Mouse (Mus musculus) lung, embryonic 16.5 days (tissue): ENCODE measurements around the gene Tbcc. TPM values are rescaled to one million over a fixed set of nuclear protein-coding genes. Genes with fewer than 3 reads are reported as not detected.

Experiments used
- ATAC-seq: fragments of 200-750 bp; cut with Nextera tagmentation; 2 replicates; pipeline ENCODE4 v1.8.0; 2017; ENCODE audit warnings: low read depth, mild to moderate bottlenecking, moderate library complexity
- H3K27ac ChIP-seq: fragments of 300-500 bp; sonication (generic); 2 replicates; pipeline ENCODE4 v1.5.1; 2014; ENCODE audit warnings: mild to moderate bottlenecking, control low read depth, low read length
- H3K27me3 ChIP-seq: fragments of 300-500 bp; sonication (generic); 2 replicates; pipeline ENCODE4 v1.6.1; 2014; ENCODE audit warnings: low read depth, low read length, mixed read lengths; ENCODE audit not compliant: control insufficient read depth, insufficient read depth
- H3K36me3 ChIP-seq: fragments of 300-500 bp; sonication (generic); 2 replicates; pipeline ENCODE4 v1.6.1; 2014; ENCODE audit warnings: low read length; ENCODE audit not compliant: control insufficient read depth, insufficient read depth
- H3K4me1 ChIP-seq: fragments of 300-500 bp; sonication (generic); replicated peaks from 2 replicates; pipeline ENCODE4 v1.6.1; 2014; ENCODE audit warnings: low read length, mixed read lengths; ENCODE audit not compliant: control insufficient read depth, insufficient read depth
- H3K4me2 ChIP-seq: fragments of 300-500 bp; sonication (generic); 2 replicates; pipeline ENCODE4 v1.6.1; 2014; ENCODE audit warnings: low read depth, low read length, control low read depth
- H3K4me3 ChIP-seq: fragments of 300-500 bp; sonication (generic); 2 replicates; pipeline ENCODE4 v1.5.1; 2014; ENCODE audit warnings: mild to moderate bottlenecking, low read length, control low read depth
- H3K9ac ChIP-seq: fragments of 300-500 bp; sonication (generic); 2 replicates; pipeline ENCODE4 v1.6.1; 2014; ENCODE audit warnings: low read length, control low read depth
- H3K9me3 ChIP-seq: fragments of 300-500 bp; sonication (generic); 2 replicates; pipeline ENCODE4 v1.6.1; 2016; ENCODE audit warnings: low read length; ENCODE audit not compliant: control insufficient read depth
- WGBS: fragments of 180-500 bp; shearing (Covaris S2); extraction: QIAGEN DNeasy Blood & Tissue Kit; methylation state at CpG from one replicate; pipeline ENCODE4 v1.1.7; 2014; 5-methylcytosine and 5-hydroxymethylcytosine counted together
- polyA plus RNA-seq: library from polyadenylated mRNA; unstranded; fragments of >200 nt; fragmentation: Nextera tagmentation; extraction: Ambion mirVana; gene quantifications from 2 replicates; pipeline ENCODE4 v1.2.1, GENCODE M21; 2015

The Tbcc gene
- polyA plus RNA-seq, 1 experiment from 2014 or later, result 38.6 TPM

- Histone ChIP-seq H3K27me3 (no peaks in the 10 kb centered on the region), H3K4me1 (no peaks in the 10 kb centered on the region), H3K4me2 (no peak overlapping the region), H3K27ac (no peak overlapping the region), H3K9ac (no peak overlapping the region), H3K36me3 (no peaks in the 10 kb centered on the region), H3K9me3 (no peaks in the 10 kb centered on the region), H3K4me3 (no peak overlapping the region)
- WGBS, result 13% methylated on average over 4 of the region's 4 CpGs
- ATAC-seq, result no peak
These were observed 28.5 kb downstream of the Tbcc start for GRCm38 (mm10) chr17:46918951-46919350.

GRCm38 (mm10) chr17:46920855-46921254 lies 30.4 kb downstream of the Tbcc start:
- ATAC-seq, result no peak
- 49% methylated on average over 6 of the region's 6 CpGs for WGBS

DNA sequence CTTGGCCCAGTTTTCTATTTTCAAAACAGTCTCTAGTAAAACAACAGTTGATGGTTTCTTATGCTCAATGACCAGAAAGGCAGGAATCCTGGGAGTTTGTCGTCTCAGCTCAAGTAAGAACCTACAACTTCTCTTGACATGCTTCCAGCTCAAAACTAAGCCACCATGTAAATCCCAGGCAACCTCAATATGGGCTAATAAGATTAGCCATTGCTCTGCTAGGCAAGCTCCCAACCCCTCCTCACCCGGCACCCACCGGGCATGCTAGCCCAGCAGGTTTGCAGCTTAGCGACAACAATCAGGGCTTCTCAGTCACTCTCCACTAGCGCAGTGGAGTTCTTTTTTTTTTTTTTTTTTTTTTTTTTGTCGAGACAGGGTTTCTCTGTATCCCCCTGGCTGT lies 35.7 kb downstream of the Tbcc start:
- no peak overlapping the region for H3K9ac ChIP-seq
- H3K4me3 ChIP-seq, result no peak overlapping the region
- no peak overlapping the region for H3K27ac ChIP-seq
- no peaks in the 10 kb centered on the region for H3K9me3 ChIP-seq
- no peaks in the 10 kb centered on the region for H3K27me3 ChIP-seq
- no peaks in the 10 kb centered on the region for H3K4me1 ChIP-seq
- H3K4me2 ChIP-seq, result no peak overlapping the region
- 45% methylated on average over 6 of the region's 6 CpGs for WGBS
- ATAC-seq, result no peak
- peaks cover 15% of the 10 kb centered on the region for H3K36me3 ChIP-seq

More at GRCm38 (mm10) chr17:46920855-46921254, 30.4 kb downstream of the Tbcc start:
- Histone ChIP-seq H3K27me3 (no peaks in the 10 kb centered on the region), H3K4me1 (no peaks in the 10 kb centered on the region), H3K9me3 (no peaks in the 10 kb centered on the region), H3K27ac (no peak overlapping the region), H3K9ac (no peak overlapping the region), H3K4me2 (no peak overlapping the region), H3K36me3 (no peaks in the 10 kb centered on the region), H3K4me3 (no peak overlapping the region)

GRCm38 (mm10) chr17:46926941-46927340 lies 36.5 kb downstream of the Tbcc start:
- H3K27me3 ChIP-seq, result no peaks in the 10 kb centered on the region
- no peak overlapping the region for H3K4me3 ChIP-seq
- H3K27ac ChIP-seq, result no peak overlapping the region
- H3K9me3 ChIP-seq, result no peaks in the 10 kb centered on the region
- no peak overlapping the region for H3K4me2 ChIP-seq
- WGBS, result 60% methylated on average over 3 of the region's 3 CpGs
- peaks cover 16% of the 10 kb centered on the region for H3K36me3 ChIP-seq
- ATAC-seq, result no peak
- no peak overlapping the region for H3K9ac ChIP-seq
- no peaks in the 10 kb centered on the region for H3K4me1 ChIP-seq

- ATAC-seq, result no peak
- no peaks in the 10 kb centered on the region for H3K4me1 ChIP-seq
- no peak overlapping the region for H3K4me3 ChIP-seq
- no peak overlapping the region for H3K4me2 ChIP-seq
- no peak overlapping the region for H3K27ac ChIP-seq
- H3K27me3 ChIP-seq, result no peaks in the 10 kb centered on the region
- H3K36me3 ChIP-seq, result peaks cover 24% of the 10 kb centered on the region
- H3K9me3 ChIP-seq, result no peaks in the 10 kb centered on the region
- no peak overlapping the region for H3K9ac ChIP-seq
- WGBS, result 89% methylated on average over 5 of the region's 5 CpGs
These were observed 37.3 kb downstream of the Tbcc start for GRCm38 (mm10) chr17:46927781-46928180.

- Histone ChIP-seq H3K36me3 (peaks cover 37% of the 10 kb centered on the region), H3K27ac (no peak overlapping the region), H3K4me2 (no peak overlapping the region), H3K9ac (no peak overlapping the region), H3K4me1 (no peaks in the 10 kb centered on the region), H3K9me3 (no peaks in the 10 kb centered on the region), H3K4me3 (no peak overlapping the region), H3K27me3 (no peaks in the 10 kb centered on the region)
- ATAC-seq, result no peak
- WGBS, result 82% methylated on average over 12 of the region's 12 CpGs
These were observed 38.8 kb downstream of the Tbcc start for GRCm38 (mm10) chr17:46929277-46929676.

DNA sequence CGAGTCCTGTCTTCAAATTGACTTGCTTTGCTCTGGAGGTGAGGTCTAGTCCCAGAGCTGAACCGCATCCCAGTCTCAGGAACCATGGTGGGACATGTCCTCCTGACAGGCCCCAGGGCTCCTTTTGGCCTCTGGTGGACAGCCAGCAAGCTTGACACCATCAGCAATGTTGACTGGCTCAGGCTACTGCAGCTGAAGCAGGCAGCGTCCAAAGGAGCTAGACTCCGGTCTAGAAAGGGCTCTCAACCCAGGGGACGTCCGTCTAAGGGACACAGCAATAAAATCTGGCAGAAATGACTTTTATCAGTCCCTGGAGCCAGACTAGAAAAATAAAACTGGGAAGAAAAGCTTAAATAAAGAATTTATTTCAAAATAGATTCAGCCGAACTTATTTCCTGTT lies 39.4 kb downstream of the Tbcc start:
- Histone ChIP-seq H3K4me1 (no peaks in the 10 kb centered on the region), H3K9ac (no peak overlapping the region), H3K4me2 (no peak overlapping the region), H3K27ac (no peak overlapping the region), H3K27me3 (no peaks in the 10 kb centered on the region), H3K4me3 (no peak overlapping the region), H3K36me3 (peaks cover 42% of the 10 kb centered on the region), H3K9me3 (no peaks in the 10 kb centered on the region)
- no peak for ATAC-seq
- WGBS, result 88% methylated on average over 7 of the region's 7 CpGs

GRCm38 (mm10) chr17:46932961-46933360 lies 42.5 kb downstream of the Tbcc start:
- Histone ChIP-seq H3K9me3 (no peaks in the 10 kb centered on the region), H3K4me1 (no peaks in the 10 kb centered on the region), H3K27me3 (no peaks in the 10 kb centered on the region), H3K4me2 (no peak overlapping the region), H3K27ac (no peak overlapping the region), H3K4me3 (no peak overlapping the region), H3K36me3 (peaks cover 65% of the 10 kb centered on the region), H3K9ac (no peak overlapping the region)
- WGBS, result 89% methylated on average over 5 of the region's 5 CpGs
- no peak for ATAC-seq

- ATAC-seq, result peak; percentile 57; the same call in 1 of the 2 replicates
- WGBS, result 81% methylated on average over 19 of the region's 19 CpGs
- H3K27ac ChIP-seq, result no peak overlapping the region
- no peak overlapping the region for H3K4me2 ChIP-seq
- no peak overlapping the region for H3K4me3 ChIP-seq
- H3K27me3 ChIP-seq, result no peaks in the 10 kb centered on the region
- H3K36me3 ChIP-seq, result peaks cover 68% of the 10 kb centered on the region
- no peak overlapping the region for H3K9ac ChIP-seq
- no peaks in the 10 kb centered on the region for H3K9me3 ChIP-seq
- no peaks in the 10 kb centered on the region for H3K4me1 ChIP-seq
These were observed 43.3 kb downstream of the Tbcc start for GRCm38 (mm10) chr17:46933557-46934348.
